Mouse (Mus musculus) liver, embryonic 14.5 days (tissue): ENCODE data around the gene Cav1. TPM values are rescaled to one million over a fixed set of nuclear protein-coding genes. Genes with fewer than 3 reads are reported as not detected.
A peak's percentile ranks its signal among the peaks of the same experiment; 100 is the strongest.

Experiments used
- ATAC-seq: fragments of 200-750 bp; cut with Nextera tagmentation; 2 replicates; pipeline ENCODE4 v1.8.0; 2017; ENCODE audit warnings: moderate number of reproducible peaks, mild to moderate bottlenecking, moderate library complexity; ENCODE audit not compliant: insufficient read depth
- DNase-seq, 3 experiments: peaks; one replicate each; pipeline ENCODE4 v3.0.0-alpha.2; 2012 to 2013; ENCODE audit warnings: low read depth in 3 of 3, low spot score in 3 of 3
- H3K27ac ChIP-seq: fragments of 300-500 bp; sonication (generic); 2 replicates; pipeline ENCODE4 v1.5.1; 2014; ENCODE audit warnings: moderate library complexity, mild to moderate bottlenecking, control low read depth, inconsistent platforms
- H3K27me3 ChIP-seq: fragments of 300-500 bp; sonication (generic); 2 replicates; pipeline ENCODE4 v1.6.1; 2014; ENCODE audit warnings: mild to moderate bottlenecking, low read length, moderate library complexity; ENCODE audit not compliant: control insufficient read depth, insufficient read depth
- H3K36me3 ChIP-seq: fragments of 300-500 bp; sonication (generic); replicated peaks from 2 replicates; pipeline ENCODE4 v1.6.1; 2014; ENCODE audit warnings: low read depth; ENCODE audit not compliant: control insufficient read depth, insufficient read depth
- H3K4me1 ChIP-seq, 2 experiments: fragments of 200-500 bp in 1 of 2; fragments of 300-500 bp in 1 of 2; sonication (generic) in 1 of 2; replicated peaks; 2 replicates each; pipeline ENCODE4 v1.6.1; 2012 to 2014; ENCODE audit warnings: antibody characterized with exemption in 1 of 2, inconsistent platforms in 1 of 2, low read length in 1 of 2; ENCODE audit not compliant: control insufficient read depth in 2 of 2, insufficient read depth in 2 of 2
- H3K4me2 ChIP-seq: fragments of 300-500 bp; sonication (generic); 2 replicates; pipeline ENCODE4 v1.6.1; 2014; ENCODE audit warnings: low read depth, mild to moderate bottlenecking, control low read depth, moderate library complexity
- H3K4me3 ChIP-seq, 2 experiments: fragments of 200-500 bp in 1 of 2; fragments of 300-500 bp in 1 of 2; sonication (generic) in 1 of 2; 2 replicates each; pipeline ENCODE4 v1.5.1; 2012 to 2014; ENCODE audit warnings: low read depth in 2 of 2, low read length in 2 of 2, mild to moderate bottlenecking in 2 of 2, control low read depth in 1 of 2, inconsistent platforms in 1 of 2, moderate library complexity in 1 of 2; ENCODE audit not compliant: insufficient read depth in 1 of 2
- H3K9ac ChIP-seq: fragments of 300-500 bp; sonication (generic); replicated peaks from 2 replicates; pipeline ENCODE4 v1.6.1; 2014; ENCODE audit warnings: mild to moderate bottlenecking, control low read depth, moderate library complexity
- H3K9me3 ChIP-seq: fragments of 300-500 bp; sonication (generic); 2 replicates; pipeline ENCODE4 v1.6.1; 2016; ENCODE audit warnings: low read length, mixed read lengths; ENCODE audit not compliant: control insufficient read depth
- CTCF ChIP-seq: IDR thresholded peaks from 2 replicates; pipeline ENCODE4 v1.5.1; 2016; ENCODE audit warnings: antibody characterized with exemption, low read depth, control low read depth
- EP300 ChIP-seq: IDR thresholded peaks from 2 replicates; pipeline ENCODE4 v1.6.1; 2016; ENCODE audit warnings: antibody characterized with exemption, low read depth
- WGBS: fragments of 180-500 bp; shearing (Covaris S2); extraction: QIAGEN DNeasy Blood & Tissue Kit; methylation state at CpG from one replicate; pipeline ENCODE4 v1.1.7; 2014; ENCODE audit not compliant: insufficient replicate concordance; 5-methylcytosine and 5-hydroxymethylcytosine counted together
- polyA plus RNA-seq, 2 experiments: library from polyadenylated mRNA; depleted of rRNA in 1 of 2; stranded (reverse) in 1 of 2; unstranded in 1 of 2; fragments of >200 nt; fragmentation: Nextera tagmentation in 1 of 2; extraction: Ambion mirVana in 1 of 2; gene quantifications; 2 replicates each; pipeline versions ENCODE4 v1.2.1 to v1.2.3; 2012 to 2014

Cav1 gene
- polyA plus RNA-seq, 2 experiments: 1.8 to 3.5 TPM

GRCm38 (mm10) chr6:17340406-17340805 is 34.3 kb downstream of the Cav1 start:
- Histone ChIP-seq H3K4me3 (no peak overlapping the region), H3K9ac (no peak overlapping the region), H3K9me3 (no peaks in the 10 kb centered on the region), H3K4me2 (no peak overlapping the region; the same call in 1 of the 2 replicates), H3K4me1 (no peaks in the 10 kb centered on the region), H3K27me3 (no peaks in the 10 kb centered on the region), H3K36me3 (no peaks in the 10 kb centered on the region), H3K27ac (no peak overlapping the region)
- peak in 2 of 3 experiments; percentile 7 to 16 for DNase-seq
- no peak for TF ChIP-seq EP300
- whole genome bisulfite sequencing: 4% methylated on average over 2 of the region's 2 CpGs
- ATAC-seq: 0 out of 2 replicates have a peak, but pooled peaks have one; percentile 13

GRCm38 (mm10) chr6:17348011-17348410 is 41.9 kb downstream of the Cav1 start:
- WGBS: 42% methylated on average over 3 of the region's 3 CpGs

GRCm38 (mm10) chr6:17350803-17351202 is 44.7 kb downstream of the Cav1 start:
- ATAC-seq (no peak), DNase-seq (no peak)
- WGBS: 59% methylated on average over 5 of the region's 5 CpGs
- H3K4me2 ChIP-seq: no peak overlapping the region
- H3K4me1 ChIP-seq: no peaks in the 10 kb centered on the region
- no peaks in the 10 kb centered on the region for H3K9me3 ChIP-seq
- H3K4me3 ChIP-seq: no peak overlapping the region
- H3K9ac ChIP-seq: no peak overlapping the region
- H3K27me3 ChIP-seq: no peaks in the 10 kb centered on the region
- H3K36me3 ChIP-seq: no peaks in the 10 kb centered on the region
- no peak for TF ChIP-seq EP300
- TF ChIP-seq CTCF: no peak
- H3K27ac ChIP-seq: no peak overlapping the region

More at GRCm38 (mm10) chr6:17348011-17348410, 41.9 kb downstream of the Cav1 start:
- Histone ChIP-seq H3K9ac (no peak overlapping the region), H3K4me3 (no peak overlapping the region), H3K36me3 (no peaks in the 10 kb centered on the region), H3K27me3 (no peaks in the 10 kb centered on the region), H3K27ac (no peak overlapping the region), H3K4me1 (no peaks in the 10 kb centered on the region), H3K4me2 (no peak overlapping the region), H3K9me3 (no peaks in the 10 kb centered on the region)
- ATAC-seq (no peak), DNase-seq (no peak)
- TF ChIP-seq CTCF (no peak), EP300 (no peak)

- TF ChIP-seq EP300: no peak
- peak; percentile 59 for TF ChIP-seq CTCF
- Histone ChIP-seq H3K27ac (no peak overlapping the region), H3K9me3 (no peaks in the 10 kb centered on the region), H3K9ac (no peak overlapping the region), H3K4me3 (no peak overlapping the region), H3K36me3 (no peaks in the 10 kb centered on the region), H3K4me2 (no peak overlapping the region), H3K27me3 (no peaks in the 10 kb centered on the region), H3K4me1 (0 out of 4 replicates have a peak, but pooled peaks cover 0 to 3% of the 10 kb centered on the region in 2 experiments)
- 10% methylated on average over 6 of the region's 6 CpGs for WGBS
- DNase-seq (no peak), ATAC-seq (no peak)
Measured at GRCm38 (mm10) chr6:17358896-17359690, 53.0 kb downstream of the Cav1 start.

GRCm38 (mm10) chr6:17362771-17363170 is 56.6 kb downstream of the Cav1 start:
- DNase-seq (no peak), ATAC-seq (no peak)
- no peak overlapping the region for H3K4me2 ChIP-seq

More at GRCm38 (mm10) chr6:17362771-17363170, 56.6 kb downstream of the Cav1 start:
- Histone ChIP-seq H3K27me3 (no peaks in the 10 kb centered on the region), H3K36me3 (no peaks in the 10 kb centered on the region), H3K9me3 (no peaks in the 10 kb centered on the region), H3K27ac (no peak overlapping the region), H3K9ac (no peak overlapping the region), H3K4me3 (no peak overlapping the region), H3K4me1 (0 out of 4 replicates have a peak, but pooled peaks cover 0 to 3% of the 10 kb centered on the region in 2 experiments)
- 16% methylated on average over 3 of the region's 3 CpGs for WGBS
- TF ChIP-seq EP300 (no peak), CTCF (peak; percentile 23; the same call in 1 of the 2 replicates)
